Mouse (Mus musculus) adrenal gland, adult 10 weeks (tissue): ENCODE results near the gene Ect2. TPM values are rescaled to one million over a fixed set of nuclear protein-coding genes. Genes with fewer than 3 reads are reported as not detected.

ENCODE experiments used
- polyA plus RNA-seq: library from polyadenylated mRNA; stranded (reverse); fragments of 350-450 nt; fragmentation: Illumina TruSeq; extraction: RNeasy Lipid Tissue Mini Kit (QIAGEN cat#74804); gene quantifications from one replicate; pipeline ENCODE4 v1.2.3, GENCODE M21; 2014; ENCODE audit warnings: low read depth, low replicate concordance

Gene Ect2
- 13.0 TPM for polyA plus RNA-seq

GRCm38 (mm10) chr3:27153701-27154209, at the start of gene Ect2:
Ect2 (minus strand) TSS chr3:27153878.

GRCm38 (mm10) chr3:27182733-27183600, 29.3 kb upstream of the Ect2 start, which contains the start of gene Nceh1:
Nceh1 (plus strand) TSS chr3:27182965.

Other genes with a start within 250 kb of the Ect2 start
- gene Nceh1, start 29.1 kb upstream of the Ect2 start, polyA plus RNA-seq, result 454 TPM
- 20.9 TPM for gene Tnfsf10, start 163.2 kb upstream of the Ect2 start, polyA plus RNA-seq
- not detected for gene Ghsr, start 217.5 kb upstream of the Ect2 start, polyA plus RNA-seq